Mouse (Mus musculus) CD4-positive, CD25-positive, alpha-beta regulatory T cell, adult 2 months (primary cell): ENCODE results near the gene Plekhg2.

Source experiments
- DNase-seq: peaks from one replicate; pipeline ENCODE4 v3.0.0-alpha.2; 2012; ENCODE audit warnings: low read depth, low spot score

The Plekhg2 gene

DNA sequence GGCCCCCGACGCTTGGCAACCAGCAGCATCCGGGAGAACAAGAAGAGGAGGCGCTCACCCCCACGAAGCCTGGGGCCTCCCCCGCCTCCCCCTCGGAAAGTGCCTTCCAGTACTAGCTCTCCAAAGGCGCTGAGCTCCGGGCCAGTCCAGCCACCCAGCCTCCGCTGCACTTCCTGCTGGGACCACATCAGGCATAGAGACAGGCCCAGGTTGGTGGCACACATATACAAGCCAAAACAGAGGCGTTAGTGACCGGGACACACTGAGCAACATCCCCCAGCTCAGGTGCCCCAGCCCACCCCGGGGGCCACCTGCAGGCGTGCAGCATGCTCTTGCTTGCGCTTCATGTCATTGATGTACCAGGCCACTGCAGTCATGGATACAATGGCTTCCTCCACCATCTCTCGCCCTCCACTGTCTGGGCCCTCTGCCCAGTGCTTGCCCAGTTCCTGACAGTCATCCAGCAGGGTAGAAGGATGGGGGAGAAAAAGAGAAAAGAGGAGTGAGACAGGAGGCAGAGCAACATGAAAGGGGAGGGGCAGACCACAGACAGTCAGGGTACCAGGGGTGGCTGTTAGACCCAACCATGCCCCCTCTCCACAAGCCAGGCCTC lies 4.6 kb downstream of the Plekhg2 start:
- DNase-seq = no peak

DNA sequence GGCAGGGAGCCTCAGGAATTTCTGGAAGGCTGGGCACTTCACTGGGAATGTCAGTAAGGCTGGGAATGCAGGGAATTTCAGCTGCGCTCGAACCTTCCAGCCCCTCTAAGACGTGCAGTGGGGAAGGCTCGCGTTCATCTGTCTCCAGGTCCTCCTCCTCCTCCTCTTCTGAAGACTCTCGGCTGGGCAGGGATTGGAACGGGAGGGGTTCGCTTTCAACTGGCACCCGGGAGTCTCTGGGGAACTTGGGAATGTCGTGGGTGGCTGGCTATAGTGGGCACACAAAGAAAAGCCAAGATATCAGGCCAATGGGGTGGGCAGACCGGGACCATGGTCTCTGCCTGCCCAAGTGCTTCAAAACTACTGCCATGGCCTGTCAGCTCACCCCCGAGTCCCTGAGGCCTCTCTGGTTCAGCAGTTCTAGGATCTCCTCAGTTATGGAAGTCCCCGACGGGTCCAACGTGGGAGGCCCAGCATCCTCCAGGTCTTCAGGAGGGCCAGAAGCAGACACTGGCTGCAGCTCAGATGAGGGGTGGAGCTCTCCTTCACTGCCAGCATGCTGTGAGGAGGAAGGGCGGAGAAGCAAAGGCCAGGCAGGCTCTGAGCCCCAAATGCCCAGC lies 9.8 kb downstream of the Plekhg2 start:
- DNase-seq = no peak

DNA sequence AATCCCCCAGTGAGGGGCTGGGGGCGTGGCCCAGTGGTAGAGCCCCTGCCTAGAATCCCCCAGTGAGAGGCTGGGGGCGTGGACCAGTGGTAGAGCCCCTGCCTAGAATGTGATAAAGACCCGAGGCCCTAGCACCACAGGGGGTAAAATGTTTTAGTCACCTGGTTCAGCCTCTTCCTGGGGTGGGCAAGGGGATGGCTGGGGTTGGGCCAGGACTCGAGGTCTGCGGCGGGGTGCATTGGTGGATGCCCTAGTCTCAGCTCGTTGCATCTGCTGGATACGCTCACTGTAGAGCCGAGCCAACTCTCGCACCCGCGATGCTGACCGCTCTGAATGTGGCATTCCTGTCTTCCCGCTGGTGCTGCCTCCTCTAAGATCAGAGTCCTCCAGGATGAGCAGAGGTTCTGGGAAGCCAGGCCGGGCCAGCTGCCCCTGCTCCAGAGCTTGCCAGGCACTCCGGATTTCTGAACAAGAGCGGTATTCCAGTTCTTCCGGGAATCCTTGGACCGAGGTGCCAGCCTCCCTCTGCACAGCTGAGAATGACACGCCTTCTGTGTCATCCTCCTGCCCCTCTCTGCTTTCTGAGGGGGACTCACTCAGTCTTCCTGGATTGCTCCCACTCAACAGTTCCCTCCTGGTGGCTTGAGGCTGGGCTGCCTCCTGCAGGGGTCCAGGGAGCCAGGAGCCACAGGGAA lies 10.6 kb downstream of the Plekhg2 start:
- no peak for DNase-seq

- DNase-seq = no peak
Measured at GRCm38 (mm10) chr7:28360291-28360690, 12.1 kb downstream of the Plekhg2 start.

DNA sequence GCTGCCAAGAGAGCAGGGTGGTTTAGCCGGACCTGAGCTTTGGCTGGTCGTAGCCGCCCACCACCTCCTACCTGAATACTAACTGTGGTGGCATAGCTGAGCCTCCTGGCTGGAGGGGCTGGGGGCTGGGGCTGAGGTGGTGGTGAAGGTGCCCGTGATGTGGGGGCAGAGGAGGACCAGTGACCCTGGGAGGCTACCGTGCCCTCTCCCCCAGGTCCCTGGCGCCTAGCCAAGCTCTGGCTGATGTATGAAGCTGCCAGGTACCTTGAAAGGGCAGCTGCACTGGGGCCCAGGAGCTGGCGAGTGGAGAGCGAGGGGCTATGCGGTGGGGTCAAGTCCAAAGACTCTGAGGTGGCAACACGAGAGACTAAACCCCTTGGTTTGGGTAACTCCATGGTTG lies 12.5 kb downstream of the Plekhg2 start:
- DNase-seq = no peak

- no peak for DNase-seq
Measured at GRCm38 (mm10) chr7:28358431-28358830, 14.0 kb downstream of the Plekhg2 start.

GRCm38 (mm10) chr7:28357984-28358383 lies 14.4 kb downstream of the Plekhg2 start:
- no peak for DNase-seq

- no peak for DNase-seq
Measured at GRCm38 (mm10) chr7:28356981-28357380, 15.4 kb downstream of the Plekhg2 start.

- peak; percentile 66 for DNase-seq
Measured at GRCm38 (mm10) chr7:28355221-28355620, 17.2 kb downstream of the Plekhg2 start.

- no peak for DNase-seq
Measured at GRCm38 (mm10) chr7:28354596-28354995, 17.8 kb downstream of the Plekhg2 start.

GRCm38 (mm10) chr7:28354113-28354581 lies 18.3 kb downstream of the Plekhg2 start:
- DNase-seq = no peak

DNA sequence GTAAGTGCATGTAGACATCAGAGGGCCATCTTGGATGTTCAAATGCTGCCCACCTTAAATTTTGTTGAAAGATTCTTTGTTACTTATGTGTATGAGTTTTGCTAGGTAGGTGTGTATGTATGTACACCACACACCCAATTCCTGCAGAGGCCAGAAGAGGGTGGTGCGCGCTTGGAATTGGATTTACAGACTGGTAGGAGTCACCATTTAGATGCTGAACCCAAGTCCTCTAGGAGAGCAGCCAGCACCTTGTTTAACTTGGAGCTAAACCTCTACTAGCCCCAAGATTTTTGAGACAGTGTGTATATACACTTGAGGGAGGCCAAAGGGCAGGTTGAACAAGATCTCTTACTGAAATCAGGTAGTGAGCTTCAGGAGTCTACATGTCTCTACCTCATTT lies 19.1 kb downstream of the Plekhg2 start:
- DNase-seq = peak; percentile 39

DNA sequence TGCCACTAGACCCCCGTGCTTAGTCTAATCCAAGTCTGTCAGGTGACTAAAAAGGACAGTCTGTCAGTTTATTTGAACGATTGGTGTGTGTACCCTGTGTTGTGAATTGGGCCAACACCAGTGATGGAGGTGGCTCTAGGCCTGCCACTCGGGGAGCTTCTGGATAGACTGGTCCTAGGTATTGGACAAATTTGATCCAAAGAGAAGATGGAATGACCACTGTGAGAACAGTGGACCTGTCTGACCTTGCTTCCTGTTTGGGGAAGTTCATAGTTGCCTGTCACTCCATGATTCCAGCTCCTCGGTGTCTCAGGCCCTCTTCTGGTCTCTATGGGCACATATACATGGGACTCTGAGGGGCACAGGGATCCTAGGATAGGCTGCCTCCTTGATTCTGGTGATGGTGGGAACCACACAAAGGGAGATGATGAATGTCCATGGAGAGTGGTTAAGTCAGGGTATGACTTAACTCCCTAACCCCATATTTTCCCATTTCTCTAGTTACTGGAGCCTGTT lies 20.7 kb downstream of the Plekhg2 start:
- DNase-seq = no peak

- peak; percentile 99 for DNase-seq
Measured at GRCm38 (mm10) chr7:28350155-28350883, 22.1 kb downstream of the Plekhg2 start, which contains the start of gene Rps16. Gene Rps16 (plus strand): TSS chr7:28350652.

DNA sequence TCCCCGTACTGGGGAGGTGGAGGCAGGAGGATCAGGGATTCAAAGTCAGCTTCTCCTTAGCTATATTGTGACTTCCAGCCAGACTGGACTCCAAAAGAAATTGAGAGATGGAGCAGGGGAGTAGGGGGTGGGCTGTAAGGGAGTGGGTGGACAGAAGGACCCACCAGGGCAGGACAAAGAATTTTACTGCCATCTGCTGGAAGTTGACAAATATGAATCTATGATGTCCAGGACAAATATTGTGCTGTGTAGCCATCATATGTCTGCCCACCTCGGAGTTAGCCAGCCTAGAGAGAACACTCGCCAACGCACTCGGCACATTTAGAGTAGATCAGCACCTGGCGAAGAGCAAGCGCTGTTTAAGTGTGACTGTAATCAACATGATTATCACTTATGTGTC lies 23.8 kb downstream of the Plekhg2 start:
- DNase-seq = no peak

DNA sequence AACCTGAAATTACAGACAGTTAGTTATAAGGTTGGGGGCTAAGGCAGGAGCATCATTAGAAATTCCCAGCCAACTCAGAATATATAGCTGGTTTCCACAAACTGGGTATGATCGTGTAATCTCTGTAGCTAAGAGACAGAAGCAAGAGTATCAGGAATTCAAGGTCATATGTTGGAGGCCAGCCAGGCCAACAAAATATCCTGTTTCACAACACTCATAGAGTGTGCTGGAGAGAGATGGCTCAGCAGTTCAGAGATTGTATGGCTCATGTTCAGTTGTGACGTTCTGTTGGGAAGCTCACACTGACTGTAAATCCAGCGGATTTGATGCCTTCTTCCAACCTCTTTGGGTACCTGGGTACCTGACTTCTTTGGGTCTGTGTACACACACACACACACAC lies 24.7 kb downstream of the Plekhg2 start:
- DNase-seq = no peak

DNA sequence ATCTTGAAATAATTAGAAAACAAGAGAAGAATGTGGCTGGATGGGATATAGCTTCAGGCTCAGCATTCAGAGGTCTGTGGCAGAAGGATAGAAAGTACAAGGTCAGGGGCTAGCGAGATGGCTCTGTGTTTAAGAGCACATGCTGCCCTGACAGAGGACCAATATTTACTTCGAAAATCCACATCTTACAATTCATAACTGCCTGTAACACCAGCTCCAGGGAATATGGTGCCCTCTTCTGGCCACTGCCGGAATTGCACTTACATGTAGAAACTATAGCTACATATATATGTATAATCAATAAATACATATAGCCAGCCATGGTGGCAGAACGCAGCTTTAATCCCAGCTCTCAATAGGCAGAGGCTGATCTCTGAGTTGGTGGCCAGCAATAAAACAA lies 27.8 kb downstream of the Plekhg2 start:
- DNase-seq = peak; percentile 92

DNA sequence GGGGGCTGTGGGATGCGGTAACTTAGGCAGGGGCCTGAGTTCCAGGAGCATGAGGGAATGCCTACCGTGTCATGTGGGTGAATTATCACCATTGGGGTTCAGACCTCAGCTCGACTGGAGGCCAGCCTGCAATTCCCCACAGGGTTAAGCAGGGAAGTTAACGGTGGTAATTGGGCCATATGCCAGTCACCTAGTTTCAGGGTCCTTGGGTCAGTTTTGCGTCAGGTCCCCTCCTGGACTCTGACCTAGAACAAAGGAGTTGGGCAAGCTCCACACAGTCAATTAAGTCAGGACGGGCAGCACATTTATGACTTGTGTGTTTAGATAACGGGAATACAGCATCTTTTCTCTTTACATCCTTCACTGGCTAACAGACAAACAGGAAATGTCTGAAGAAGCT lies 31.0 kb downstream of the Plekhg2 start:
- DNase-seq = no peak

- DNase-seq = peak; percentile 81
Measured at GRCm38 (mm10) chr7:28339213-28339917, 33.0 kb downstream of the Plekhg2 start.

GRCm38 (mm10) chr7:28338108-28338998 lies 34.0 kb downstream of the Plekhg2 start, which contains the start of gene Supt5:
Gene Supt5 (minus strand): TSS chr7:28338746.
- peak; percentile 99 for DNase-seq
